Mouse (Mus musculus) B cell, adult 62 days (primary cell): ENCODE data around the gene A1bg. TPM values are rescaled to one million over a fixed set of nuclear protein-coding genes. Genes with fewer than 3 reads are reported as not detected.

Source experiments
- total RNA-seq: library from RNA; stranded (reverse); gene quantifications from 4 replicates; pipeline ENCODE4 v1.2.4, GENCODE M21; 2023

Gene A1bg
- not detected in 4 replicates for total RNA-seq

DNA sequence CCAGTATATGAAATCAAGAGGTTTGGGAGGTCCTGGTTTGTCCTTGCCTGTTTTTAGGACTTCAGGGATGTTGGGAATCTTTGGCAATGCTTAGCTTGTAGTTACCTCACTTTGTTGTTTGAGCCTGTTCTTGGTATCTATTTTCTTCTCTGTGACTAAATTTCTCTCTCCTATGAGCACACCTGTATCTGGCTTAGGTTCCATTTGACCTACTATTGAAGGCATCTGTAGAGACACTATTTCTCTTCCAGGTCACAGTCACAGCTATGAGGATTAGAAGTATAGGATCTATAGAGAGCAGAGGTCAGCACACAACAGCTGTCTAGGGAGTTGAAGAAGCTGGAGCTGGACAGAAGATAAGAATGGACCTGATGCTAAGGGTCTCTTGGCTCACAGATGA, at the start of gene A1bg:
Gene A1bg (minus strand): TSS at position 101 of the 400 bp plus-strand sequence.

DNA sequence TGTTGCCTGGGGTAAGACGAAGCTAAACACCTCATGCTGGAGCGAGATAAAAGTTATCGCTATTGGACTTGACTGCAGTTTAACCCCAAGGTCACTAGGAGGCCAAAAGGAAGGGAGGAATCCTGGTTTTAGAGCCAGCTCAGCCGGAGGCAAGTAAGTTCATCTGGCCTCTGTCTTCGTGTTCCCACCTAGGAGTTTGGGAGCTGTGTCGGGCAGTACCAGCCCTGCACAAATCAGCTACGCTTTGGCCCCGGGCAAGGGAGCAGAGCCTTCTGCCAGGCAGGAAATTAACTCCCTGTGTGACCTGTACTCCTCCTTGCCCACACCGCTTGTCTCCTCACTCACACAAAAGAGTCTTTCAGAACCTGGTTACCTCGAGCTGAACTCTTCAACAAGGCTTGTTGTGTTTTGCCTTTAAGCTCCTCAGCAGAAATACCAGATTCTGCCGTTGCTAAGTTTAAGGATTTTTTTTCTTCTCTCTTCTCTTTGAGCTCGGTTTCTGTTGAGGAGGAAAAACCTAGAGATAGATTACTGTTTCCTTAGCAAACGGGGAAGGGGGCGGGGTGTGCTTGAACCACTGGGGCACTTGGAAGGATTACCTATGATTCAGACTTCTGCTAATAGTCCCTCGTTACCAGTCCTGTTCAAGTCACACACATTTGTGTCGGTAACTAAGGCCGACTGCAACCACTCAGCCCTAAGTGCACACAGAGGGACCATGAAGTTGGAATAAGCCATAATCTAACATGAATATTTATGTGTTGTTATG, 69.4 kb downstream of the A1bg start, which contains the start of gene Fam84b:
Gene Fam84b (minus strand): TSS at position 548 of the 769 bp plus-strand sequence.

Other genes with a start within 250 kb of the A1bg start
- gene Fam84b, start 69.2 kb downstream of the A1bg start, total RNA-seq = 9.8 to 12.4 TPM (median 10.7 TPM) in 4 replicates